Mouse (Mus musculus) T-helper 17 cell (primary cell): ENCODE measurements around the gene Ryr2.
"Not testable (repeated sequence)": the region's sequence is repeated elsewhere in the genome, so short reads cannot be mapped to it uniquely, and the experiment has no call there.

Experiments used
- in situ Hi-C, 2 experiments: fragments of 300-600 bp; cut with MboI, MseI; formaldehyde crosslinking; loops; 1 replicate in 1 of 2; 2 replicates in 1 of 2; pipeline ENCODE4 v1.15.1; 2025; ENCODE audit warnings: high pct_unique_total_duplicates in 2 of 2

The Ryr2 gene

GRCm38 (mm10) chr13:11566486-11566885 is 540.3 kb downstream of the Ryr2 start:
- in situ Hi-C loops: no loop called here

- in situ Hi-C loops: no loop called here
These were observed 543.3 kb downstream of the Ryr2 start for GRCm38 (mm10) chr13:11563224-11564024.

GRCm38 (mm10) chr13:11549644-11550043 is 557.1 kb downstream of the Ryr2 start:
- in situ Hi-C loops: no loop called here

GRCm38 (mm10) chr13:11549136-11549535 is 557.6 kb downstream of the Ryr2 start:
- in situ Hi-C loops: not testable (repeated sequence)

GRCm38 (mm10) chr13:11545841-11546240 is 560.9 kb downstream of the Ryr2 start:
- in situ Hi-C loops: no loop called here

- in situ Hi-C loops: no loop called here
These were observed 564.2 kb downstream of the Ryr2 start for GRCm38 (mm10) chr13:11542546-11542945.

- in situ Hi-C loops: no loop called here
These were observed 569.9 kb downstream of the Ryr2 start for GRCm38 (mm10) chr13:11536851-11537250.

- in situ Hi-C loops: no loop called here
These were observed 570.9 kb downstream of the Ryr2 start for GRCm38 (mm10) chr13:11535874-11536273.

GRCm38 (mm10) chr13:11533265-11533664 is 573.5 kb downstream of the Ryr2 start:
- in situ Hi-C loops: no loop called here

GRCm38 (mm10) chr13:11532014-11532890 is 574.5 kb downstream of the Ryr2 start:
- in situ Hi-C loops: no loop called here

- in situ Hi-C loops: no loop called here
These were observed 583.1 kb downstream of the Ryr2 start for GRCm38 (mm10) chr13:11523612-11524011.

- in situ Hi-C loops: no loop called here
These were observed 586.0 kb downstream of the Ryr2 start for GRCm38 (mm10) chr13:11520765-11521164.

- in situ Hi-C loops: no loop called here
These were observed 595.1 kb downstream of the Ryr2 start for GRCm38 (mm10) chr13:11511540-11512177.
